ENCODE assay signal across 9 mouse cellular contexts in genomic region chr2:146330772-146331281, GRCm38 (mm10).
A peak's percentile ranks its signal among the peaks of the same experiment; 100 is the strongest.
DNase-seq lines count a peak whose midpoint lies in the region; ATAC-seq and TF ChIP-seq lines count a peak whose summit lies in the region.
"Had no signal": no experiment of that assay in that cellular context is flagged by ENCODE, and none has a peak within 500 bp of the region (broad histone marks: within the 10 kb centered on the region; RNA-seq: fewer than 3 reads in every experiment).

No protein-coding gene starts in this region.

- no peaks in the 10 kb centered on the region for H3K27me3 ChIP-seq in forebrain, embryonic 14.5 days (replicated peaks; ENCODE audit: control insufficient read depth, insufficient read depth, low read length)
- H3K27me3 ChIP-seq in kidney, embryonic 16.5 days (ENCODE audit: insufficient read depth, low read length): no peaks in the 10 kb centered on the region
- peaks cover 11% of the 10 kb centered on the region; the same call in 1 of the 2 replicates for H3K27me3 ChIP-seq in midbrain, embryonic 10.5 days (ENCODE audit: low read depth, poor library complexity, severe bottlenecking)
- H3K27me3 ChIP-seq in stomach, postnatal 0 days (ENCODE audit: control insufficient read depth, insufficient read depth, low read length): no peaks in the 10 kb centered on the region
- H3K27me3 ChIP-seq: heart, embryonic 13.5 days had no signal

- H3K4me3 ChIP-seq in forebrain, embryonic 14.5 days (ENCODE audit: low read depth, low read length): no peak overlapping the region
- H3K4me3 ChIP-seq in kidney, embryonic 16.5 days (ENCODE audit: low read length): no peak overlapping the region
- no peak overlapping the region for H3K4me3 ChIP-seq in midbrain, embryonic 10.5 days
- H3K4me3 ChIP-seq in stomach, postnatal 0 days (ENCODE audit: low read depth, low read length): no peak overlapping the region
- H3K4me3 ChIP-seq: heart, embryonic 13.5 days had no signal

- TF ChIP-seq CTCF in stomach, postnatal 0 days (IDR thresholded peaks at IDR 0.05; ENCODE audit: low read depth): no peak

- H3K9me3 ChIP-seq in forebrain, embryonic 14.5 days (replicated peaks; ENCODE audit: control insufficient read depth, low read length): no peaks in the 10 kb centered on the region
- no peaks in the 10 kb centered on the region for H3K9me3 ChIP-seq in kidney, embryonic 16.5 days (ENCODE audit: low read length)
- H3K9me3 ChIP-seq in midbrain, embryonic 10.5 days (replicated peaks): no peaks in the 10 kb centered on the region
- H3K9me3 ChIP-seq in stomach, postnatal 0 days (ENCODE audit: control insufficient read depth, low read length): no peaks in the 10 kb centered on the region
- H3K9me3 ChIP-seq: heart, embryonic 13.5 days had no signal

- no peak for TF ChIP-seq EP300 in stomach, postnatal 0 days (optimal IDR thresholded peaks at IDR 0.05)

- H3K4me2 ChIP-seq in forebrain, embryonic 14.5 days (ENCODE audit: low read length): no peak overlapping the region
- H3K4me2 ChIP-seq in kidney, embryonic 16.5 days (replicated peaks; ENCODE audit: low read depth, low read length): no peak overlapping the region
- H3K4me2 ChIP-seq in stomach, postnatal 0 days (replicated peaks; ENCODE audit: low read depth): no peak overlapping the region
- H3K4me2 ChIP-seq: heart, embryonic 13.5 days had no signal

- WGBS in forebrain, embryonic 14.5 days: 6% methylated on average over 8 of the region's 8 CpGs
- WGBS in kidney, embryonic 16.5 days: 37% methylated on average over 8 of the region's 8 CpGs
- 42% methylated on average over 8 of the region's 8 CpGs for WGBS in midbrain, embryonic 10.5 days
- 59% methylated on average over 8 of the region's 8 CpGs for WGBS in stomach, postnatal 0 days

- H3K4me1 ChIP-seq in forebrain, embryonic 14.5 days (ENCODE audit: control insufficient read depth, insufficient read depth, low read length): peaks cover 42% of the 10 kb centered on the region
- no peaks in the 10 kb centered on the region for H3K4me1 ChIP-seq in kidney, embryonic 16.5 days (ENCODE audit: insufficient read depth, low read length)
- peaks cover 37% of the 10 kb centered on the region for H3K4me1 ChIP-seq in midbrain, embryonic 10.5 days
- no peaks in the 10 kb centered on the region for H3K4me1 ChIP-seq in stomach, postnatal 0 days (replicated peaks; ENCODE audit: control insufficient read depth, insufficient read depth)
- H3K4me1 ChIP-seq: heart, embryonic 13.5 days had no signal

- peak overlapping the region; percentile 71; the same call in 1 of the 2 replicates for H3K27ac ChIP-seq in forebrain, embryonic 14.5 days (ENCODE audit: low read depth, low read length)
- H3K27ac ChIP-seq in kidney, embryonic 16.5 days (ENCODE audit: low read length): no peak overlapping the region
- H3K27ac ChIP-seq in midbrain, embryonic 10.5 days (replicated peaks): peak overlapping the region; percentile 6
- H3K27ac ChIP-seq in stomach, postnatal 0 days (replicated peaks): no peak overlapping the region
- H3K27ac ChIP-seq: heart, embryonic 13.5 days; liver, embryonic 14.5 days had no signal

- peak; percentile 93 for ATAC-seq in cerebellum, adult (ENCODE audit: insufficient number of reproducible peaks, low FRiP score, low TSS enrichment)
- ATAC-seq in forebrain, embryonic 14.5 days: peak; percentile 93
- 0 out of 2 replicates have a peak, but pooled peaks have one; percentile 27 for ATAC-seq in kidney, embryonic 16.5 days (ENCODE audit: low FRiP score, low TSS enrichment)
- peak; percentile 24; the same call in 1 of the 2 replicates for ATAC-seq in stomach, postnatal 0 days (ENCODE audit: low FRiP score, low TSS enrichment)

- DNase-seq in Muller cell, postnatal 12 days (ENCODE audit: inconsistent ontology term): peak; percentile 95
- peak; percentile 93 for DNase-seq in forebrain, embryonic 14.5 days (ENCODE audit: low spot score)
- peak; percentile 50 for DNase-seq in midbrain, embryonic 10.5 days (ENCODE audit: low spot score)
- peak; percentile 16 for DNase-seq in stomach, postnatal 0 days (ENCODE audit: low spot score)
- DNase-seq in ovary, postnatal 36 days (ENCODE audit: low spot score): no peak

- 0 out of 2 replicates have a peak, but pooled peaks cover 7% of the 10 kb centered on the region for H3K36me3 ChIP-seq in forebrain, embryonic 14.5 days (ENCODE audit: control insufficient read depth, insufficient read depth, low read length)
- no peaks in the 10 kb centered on the region for H3K36me3 ChIP-seq in kidney, embryonic 16.5 days (ENCODE audit: insufficient read depth, low read length)
- 0 out of 2 replicates have a peak, but pooled peaks cover 7% of the 10 kb centered on the region for H3K36me3 ChIP-seq in midbrain, embryonic 10.5 days
- no peaks in the 10 kb centered on the region for H3K36me3 ChIP-seq in stomach, postnatal 0 days (ENCODE audit: control insufficient read depth, insufficient read depth, low read length)

- peak overlapping the region; percentile 21; the same call in 1 of the 2 replicates for H3K9ac ChIP-seq in forebrain, embryonic 14.5 days (ENCODE audit: low read length)
- no peak overlapping the region for H3K9ac ChIP-seq in kidney, embryonic 16.5 days (replicated peaks; ENCODE audit: low read length)
- no peak overlapping the region for H3K9ac ChIP-seq in stomach, postnatal 0 days (ENCODE audit: low read length)
- H3K9ac ChIP-seq: heart, embryonic 13.5 days; liver, embryonic 14.5 days had no signal

Comparison
In these comparisons a context has a peak if more than half of its experiments do, and no peak if none do; other contexts are left out.
1. ATAC-seq: peak in every context shown above with its lines; median percentile 93 in cerebellum, adult; 93 in forebrain, embryonic 14.5 days; 27 in kidney, embryonic 16.5 days; 24 in stomach, postnatal 0 days.
2. H3K27ac ChIP-seq: peak in forebrain, embryonic 14.5 days (single experiment) and midbrain, embryonic 10.5 days (single experiment); none in kidney, embryonic 16.5 days (single experiment) and stomach, postnatal 0 days (single experiment).